Mouse (Mus musculus) urinary bladder, postnatal 14 days (tissue): Measurements from ENCODE around the gene Rnf215.
A peak's percentile ranks its signal among the peaks of the same experiment; 100 is the strongest.
"Not testable (repeated sequence)": the region's sequence is repeated elsewhere in the genome, so short reads cannot be mapped to it uniquely, and the experiment has no call there.

Experiments
- DNase-seq: peaks from one replicate; pipeline ENCODE4 v3.0.0; 2021; ENCODE audit warnings: low spot score

Rnf215 gene

DNA sequence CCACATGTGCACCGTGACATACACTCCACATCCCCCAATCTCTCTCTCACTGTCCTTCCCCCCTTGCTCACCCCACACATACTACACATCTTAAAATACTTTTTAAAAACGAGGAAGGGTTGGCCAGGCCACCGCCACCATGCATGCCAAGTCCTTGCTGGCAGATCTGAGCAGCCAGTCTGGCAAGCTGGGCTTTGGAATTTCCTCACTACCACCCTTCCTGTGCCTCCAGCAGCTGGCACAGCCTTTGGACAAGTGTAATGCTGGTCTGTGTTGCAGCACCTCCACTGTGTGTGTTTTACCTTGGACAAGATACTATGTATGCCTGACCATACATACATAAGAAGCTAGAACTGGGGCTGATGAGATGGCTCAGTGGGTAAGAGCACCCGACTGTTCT is 21.5 kb upstream of the Rnf215 start:
- DNase-seq = no peak

DNA sequence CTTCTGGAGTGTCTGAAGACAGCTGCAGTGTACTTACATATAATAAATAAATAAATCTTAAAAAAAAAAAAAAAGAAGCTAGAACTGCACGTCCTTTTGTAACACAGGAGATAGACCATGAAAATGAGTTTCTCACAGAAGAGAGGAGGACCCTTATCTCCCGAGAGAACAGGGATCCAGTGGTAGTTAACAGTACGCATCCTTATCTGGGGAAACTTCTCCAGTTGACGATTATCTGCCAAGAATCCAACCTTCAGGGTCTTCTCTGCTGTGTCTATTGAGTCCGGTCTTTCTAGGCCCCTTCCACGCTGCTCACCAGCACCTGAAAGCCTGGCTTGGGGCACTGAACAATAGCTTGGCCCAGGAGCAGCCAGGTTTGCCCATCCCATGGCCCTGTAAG is 21.0 kb upstream of the Rnf215 start:
- DNase-seq = no peak

DNA sequence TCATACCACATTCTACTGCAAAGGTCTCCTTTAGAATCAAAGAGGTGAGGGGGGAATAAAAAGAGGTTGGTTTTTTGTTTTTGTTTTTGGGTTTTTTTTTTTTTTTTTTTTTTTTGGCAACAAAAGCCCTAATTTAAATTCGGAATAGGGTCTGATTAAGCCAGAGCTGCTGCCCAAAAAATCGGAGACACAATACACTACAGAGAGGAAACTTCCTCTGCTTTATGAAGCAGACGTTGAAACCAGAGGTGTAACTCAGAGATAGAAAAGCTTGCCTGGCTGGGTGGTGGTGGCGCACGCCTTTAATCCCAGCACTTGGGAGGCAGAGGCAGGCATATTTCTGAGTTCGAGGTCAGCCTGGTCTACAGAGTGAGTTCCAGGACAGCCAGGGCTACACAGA is 20.5 kb upstream of the Rnf215 start:
- DNase-seq = not testable (repeated sequence)

DNA sequence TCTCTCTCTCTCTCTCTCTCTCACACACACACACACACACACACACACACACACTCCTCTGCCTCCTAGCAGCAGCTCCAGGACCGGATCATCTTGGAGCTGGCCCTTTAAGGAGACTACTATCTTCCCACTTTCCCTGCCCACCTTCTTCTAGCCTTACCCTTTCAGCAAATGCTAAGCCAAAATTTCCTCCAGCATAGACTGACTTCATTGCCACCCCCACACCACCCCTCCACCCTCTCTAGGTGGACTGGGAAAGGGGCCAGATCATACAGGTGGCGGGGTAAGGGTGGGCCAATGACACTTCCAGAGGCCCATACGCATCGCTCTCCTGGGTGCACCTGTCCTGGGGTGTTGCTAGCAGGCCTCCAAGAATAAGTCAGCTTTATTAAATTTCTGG is 19.6 kb upstream of the Rnf215 start:
- no peak for DNase-seq

DNA sequence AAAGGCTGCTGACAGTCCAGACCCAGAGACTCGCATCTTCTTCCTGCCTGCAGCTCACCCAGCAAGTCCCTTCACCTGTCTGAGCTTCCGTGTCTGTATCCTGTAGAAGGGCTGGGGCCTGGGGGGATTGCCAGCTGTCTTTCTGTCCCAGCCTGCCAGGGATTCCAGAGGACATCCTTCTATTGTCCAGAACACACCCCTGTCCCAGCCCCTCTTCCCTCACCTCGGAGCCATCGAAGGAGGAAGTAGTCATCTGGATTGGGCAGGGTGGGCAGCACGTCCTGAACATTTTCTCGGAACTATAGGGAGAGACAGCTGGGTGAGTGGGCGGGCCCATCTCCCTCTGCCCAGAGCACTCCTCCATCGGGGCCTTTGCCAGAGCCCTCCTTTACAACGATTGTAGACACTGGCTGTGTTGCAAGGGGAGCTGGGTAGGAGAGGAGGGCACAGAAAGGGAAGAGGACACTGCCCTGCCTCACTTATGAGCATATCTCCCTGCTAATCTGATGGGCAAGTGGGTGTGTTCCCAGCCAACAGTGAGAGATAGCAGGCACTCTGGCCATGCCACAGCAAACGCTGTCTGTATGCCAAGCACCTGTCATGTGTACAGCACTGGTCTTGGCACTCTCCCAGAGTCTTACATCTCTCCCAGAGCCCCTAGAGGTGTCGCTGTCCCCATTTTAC is 18.4 kb upstream of the Rnf215 start:
- DNase-seq = no peak

DNA sequence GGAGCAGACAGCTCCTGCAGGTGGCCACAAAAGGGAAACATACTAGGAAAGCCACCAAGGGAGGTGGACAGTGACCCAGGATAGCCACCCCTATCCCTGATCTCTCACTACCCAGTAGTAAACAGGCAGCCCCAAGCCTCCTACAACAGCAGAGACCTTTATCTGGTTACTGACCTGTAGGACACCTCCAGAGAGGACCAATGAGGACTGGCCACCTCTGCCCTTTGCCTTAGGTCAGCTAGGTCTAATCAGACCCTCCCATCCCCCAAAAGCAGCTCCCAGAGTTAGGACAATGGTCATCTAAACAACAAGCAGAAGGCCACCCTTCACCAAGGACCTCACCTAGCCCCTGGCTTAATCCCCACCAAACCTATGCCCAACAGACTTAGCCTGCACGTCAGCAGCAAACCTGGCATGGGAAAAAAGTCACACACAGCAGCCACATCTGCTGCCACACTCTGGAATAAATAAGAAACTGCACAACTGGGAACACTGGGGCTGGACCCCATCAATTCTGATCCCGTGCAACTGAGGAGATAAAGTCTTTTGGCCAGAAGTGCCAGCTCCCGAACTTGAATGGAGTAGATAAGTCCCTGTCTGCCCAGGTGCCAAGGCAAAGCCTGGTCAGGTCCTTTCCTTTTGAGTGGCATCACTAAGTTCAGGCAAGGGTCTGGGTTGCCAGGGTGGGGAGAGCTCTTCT is 17.5 kb upstream of the Rnf215 start:
- DNase-seq = no peak

DNA sequence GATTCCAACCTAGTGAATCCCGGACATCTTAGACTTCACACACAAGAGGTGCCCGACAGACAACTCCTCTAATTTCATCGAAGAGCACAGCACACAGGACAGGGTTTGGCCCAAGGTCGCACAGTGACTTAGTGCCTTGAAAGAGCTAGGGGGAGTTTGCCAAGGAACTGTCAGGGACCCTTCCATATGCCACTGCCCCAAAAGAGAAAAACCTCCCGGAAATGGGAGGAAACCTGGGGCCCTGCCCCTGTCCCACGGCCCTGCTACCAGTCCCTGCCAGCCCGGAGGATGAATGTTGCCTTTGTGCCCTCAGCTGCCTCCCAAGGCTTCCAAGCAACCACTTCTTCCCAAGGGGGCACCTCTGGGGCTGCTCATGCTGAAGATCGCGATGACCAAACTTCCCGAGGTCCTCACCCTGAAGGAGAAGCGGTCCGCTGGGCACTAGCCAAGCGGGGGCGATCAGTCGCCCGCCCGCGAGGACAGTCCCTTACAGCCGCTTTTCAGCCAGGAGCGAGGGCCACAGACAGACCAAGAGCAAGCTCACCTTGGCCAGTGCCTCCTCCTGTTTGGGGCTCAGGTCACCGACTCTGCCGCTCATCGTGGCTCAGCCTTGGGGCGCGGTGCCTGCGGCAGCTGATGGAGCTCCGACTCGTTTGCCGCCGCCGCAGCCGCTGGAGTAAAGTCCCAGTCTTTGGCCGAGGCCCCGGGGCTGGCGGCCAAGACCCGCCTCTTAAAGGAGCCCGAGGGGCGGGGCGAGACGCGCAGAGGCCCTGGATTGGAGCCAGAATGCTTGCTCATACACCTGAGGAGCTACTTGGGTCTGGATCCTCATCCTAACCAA is 16.7 kb upstream of the Rnf215 start:
- DNase-seq = peak; percentile 84

DNA sequence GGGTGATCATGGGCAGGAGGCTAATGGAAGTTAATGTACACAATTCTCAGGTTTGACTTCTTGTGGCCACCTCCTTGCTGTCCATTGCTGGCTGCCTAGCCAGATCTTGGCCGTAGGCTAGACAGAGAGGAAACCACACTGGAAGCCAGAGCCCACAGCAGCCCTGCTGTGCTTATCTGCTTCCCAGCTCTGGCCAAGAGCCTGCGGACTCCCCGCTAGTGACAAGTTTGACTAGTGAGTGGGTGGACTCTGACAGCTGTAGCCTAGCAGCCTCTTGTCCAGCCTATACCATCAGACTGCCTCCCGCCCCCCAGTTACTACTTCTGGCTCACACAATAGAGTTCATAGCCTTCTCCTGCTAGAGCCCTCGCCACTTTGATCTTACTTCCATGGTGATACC is 15.4 kb upstream of the Rnf215 start:
- DNase-seq = no peak

DNA sequence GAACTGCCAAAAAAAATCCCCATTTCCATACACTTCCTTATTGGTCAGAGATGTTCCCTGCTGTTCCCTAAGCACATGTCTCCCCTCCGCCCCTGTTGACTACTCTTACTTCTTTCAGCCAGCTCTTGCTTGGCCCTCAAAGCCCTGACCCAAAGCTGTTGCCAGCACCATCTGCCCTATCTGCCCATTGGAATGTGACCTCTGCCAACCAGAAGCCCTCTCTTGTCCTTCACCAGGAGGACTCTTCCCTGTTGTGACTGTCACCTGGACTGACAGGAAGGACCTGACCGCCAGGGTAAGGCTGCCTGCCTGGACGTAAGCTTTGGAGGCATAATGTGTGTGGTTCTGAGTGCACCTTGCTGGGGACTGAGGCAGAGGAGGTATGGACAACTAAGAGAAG is 13.3 kb upstream of the Rnf215 start:
- no peak for DNase-seq

DNA sequence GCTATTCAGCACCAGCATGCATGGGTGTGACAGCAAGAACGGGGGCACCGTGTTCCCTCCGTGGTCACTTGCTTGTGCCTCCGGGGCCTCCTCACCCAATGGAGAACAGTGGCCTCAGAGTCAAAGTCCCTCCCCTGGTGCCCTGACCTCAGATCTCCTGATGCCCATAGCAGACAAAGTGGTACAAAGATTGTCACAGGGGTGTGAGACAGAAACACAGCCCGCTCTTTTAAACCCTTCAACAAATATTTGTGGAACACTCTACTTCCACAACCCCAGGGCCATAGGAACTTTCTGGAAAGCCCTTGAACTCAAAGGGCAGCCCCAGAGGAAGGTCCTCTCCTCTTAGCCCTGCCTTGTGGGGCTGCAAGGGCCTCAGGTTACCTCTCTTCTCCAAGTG is 12.8 kb upstream of the Rnf215 start:
- DNase-seq = no peak

DNA sequence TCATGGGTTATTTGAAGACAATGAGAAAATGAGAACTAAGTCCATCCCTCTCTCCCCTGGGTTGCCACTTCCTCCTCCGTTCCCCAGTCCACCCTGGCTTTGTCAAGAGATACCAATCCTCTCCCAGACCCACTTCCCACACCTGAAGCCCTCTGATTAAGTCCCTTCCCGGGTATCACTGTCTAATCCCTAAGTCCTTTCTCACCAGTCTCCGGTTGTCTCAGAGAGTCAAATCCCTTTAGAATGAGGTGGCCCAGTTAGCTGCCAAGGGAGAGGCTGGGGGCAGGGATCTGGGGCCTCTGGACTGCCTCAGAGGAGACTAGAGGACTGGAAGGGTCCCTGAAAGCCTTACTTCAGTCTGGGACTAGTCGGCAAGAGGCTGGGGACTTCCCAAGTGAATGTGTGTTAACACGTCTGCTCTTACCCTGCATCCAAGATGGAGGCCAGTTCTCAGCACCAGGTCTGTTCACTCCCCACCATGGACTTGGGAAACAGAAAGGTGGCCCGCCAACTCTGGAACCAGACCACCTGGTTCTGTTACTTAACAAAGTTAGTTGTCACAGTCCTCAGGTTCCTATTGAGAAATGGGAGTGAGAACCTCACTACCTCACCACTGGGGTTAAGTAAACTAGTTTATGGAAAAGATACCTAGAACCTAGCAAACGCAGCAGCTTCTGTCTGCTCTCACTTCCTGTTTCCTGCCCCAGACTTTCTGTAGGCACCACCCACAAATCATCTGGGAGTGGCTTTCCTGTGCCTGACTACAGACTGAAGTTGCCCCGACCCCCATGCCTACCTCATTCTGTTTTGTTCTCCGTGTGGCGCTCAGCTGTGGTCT is 12.0 kb upstream of the Rnf215 start, which contains the start of gene Sec14l2:
Sec14l2 (minus strand) TSS at position 674 of the 838 bp plus-strand sequence.
- DNase-seq = no peak

DNA sequence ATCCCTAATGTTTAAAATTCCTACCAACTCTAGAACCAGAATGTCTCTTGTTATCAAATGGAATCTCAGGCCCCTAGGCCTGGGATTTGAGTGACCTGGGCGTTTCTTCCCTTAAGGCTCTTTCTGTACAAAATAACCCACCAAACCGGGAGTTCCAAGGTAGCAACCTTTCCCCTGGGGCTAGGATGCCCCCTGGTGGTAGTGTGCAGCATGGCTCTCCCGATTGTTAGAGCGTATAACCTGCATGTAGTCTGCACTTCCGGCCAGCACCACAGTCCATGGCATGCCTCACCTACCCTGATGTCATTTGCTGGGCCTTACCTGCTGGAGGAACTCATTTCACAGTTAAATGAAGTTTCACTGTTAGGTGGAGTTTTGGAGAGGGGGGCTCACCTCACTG is 11.1 kb upstream of the Rnf215 start:
- DNase-seq = peak; percentile 49

DNA sequence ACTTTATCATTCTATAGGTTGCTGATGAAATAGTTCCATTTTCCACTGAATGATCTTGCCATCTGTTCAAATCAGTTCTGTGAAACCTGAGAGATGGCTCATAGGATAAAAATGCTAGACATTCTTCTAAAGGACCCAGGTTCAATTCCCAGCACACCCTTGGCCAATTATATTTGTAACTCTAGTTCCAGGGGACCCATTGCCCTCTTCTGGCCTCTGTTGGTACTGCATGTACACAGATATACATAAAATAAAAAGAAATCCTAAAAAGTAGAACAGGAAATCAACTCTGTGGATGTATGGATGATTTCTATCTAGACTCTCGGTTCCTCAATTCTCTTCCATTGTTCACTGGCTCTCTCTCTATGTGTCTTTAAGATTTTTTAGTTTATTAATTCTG is 7.9 kb upstream of the Rnf215 start:
- no peak for DNase-seq

DNA sequence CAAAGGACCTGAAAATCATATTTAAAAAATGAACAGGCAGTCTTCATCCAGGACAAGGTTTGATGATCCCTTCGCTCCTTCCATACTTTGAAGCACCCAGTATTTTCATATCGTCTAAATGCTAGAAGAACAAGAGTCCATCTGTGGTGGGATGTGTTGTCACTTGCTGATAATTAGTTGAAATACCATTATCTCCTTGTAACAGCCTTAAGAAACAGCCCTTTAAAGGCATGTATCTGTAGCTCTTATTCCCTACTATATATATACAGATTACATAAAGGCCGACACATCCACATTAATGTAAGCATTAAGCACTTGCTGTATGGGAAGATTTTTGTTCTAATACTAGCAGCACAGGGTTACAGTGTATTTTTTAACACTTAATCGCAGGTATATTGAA is 6.5 kb upstream of the Rnf215 start:
- DNase-seq = not testable (repeated sequence)

DNA sequence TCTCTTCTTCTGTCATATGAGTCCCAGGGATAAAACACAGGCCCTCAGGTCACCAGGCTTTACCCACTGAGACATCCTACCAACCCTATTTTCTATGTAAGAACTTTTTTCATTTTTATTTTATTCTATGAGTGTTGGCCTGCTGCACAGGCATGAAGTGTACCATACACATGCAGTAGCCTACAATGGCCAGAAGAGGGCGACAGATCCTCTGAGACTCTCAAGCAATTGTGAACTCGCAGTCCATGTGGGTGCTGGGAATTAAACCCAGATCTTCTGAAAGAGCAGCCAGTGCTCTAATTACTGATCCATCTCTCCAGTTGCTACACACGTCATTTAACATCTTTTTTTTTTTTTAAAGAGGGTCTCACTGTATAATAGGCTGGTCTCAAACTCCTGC is 1.6 kb upstream of the Rnf215 start:
- DNase-seq = no peak

DNA sequence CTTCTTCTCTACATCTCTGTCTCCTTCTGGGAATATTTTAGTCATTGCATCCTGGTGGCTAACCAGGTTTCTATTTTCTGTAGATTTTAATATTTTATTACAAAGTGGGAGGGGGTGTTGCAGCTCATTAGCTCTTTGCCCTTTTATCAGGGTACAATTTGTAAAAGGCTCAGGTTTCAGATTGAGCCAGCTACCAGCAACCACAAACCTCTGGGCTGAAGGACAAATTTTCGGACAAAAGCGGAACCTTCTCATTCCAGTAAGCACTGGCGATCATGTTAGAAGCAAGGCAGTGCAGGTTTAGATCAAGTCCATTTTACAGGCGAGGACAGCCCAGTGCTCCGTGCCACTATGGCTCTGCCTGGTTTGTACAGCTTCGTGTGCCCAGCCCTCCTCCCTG is 602 bp upstream of the Rnf215 start:
- no peak for DNase-seq

DNA sequence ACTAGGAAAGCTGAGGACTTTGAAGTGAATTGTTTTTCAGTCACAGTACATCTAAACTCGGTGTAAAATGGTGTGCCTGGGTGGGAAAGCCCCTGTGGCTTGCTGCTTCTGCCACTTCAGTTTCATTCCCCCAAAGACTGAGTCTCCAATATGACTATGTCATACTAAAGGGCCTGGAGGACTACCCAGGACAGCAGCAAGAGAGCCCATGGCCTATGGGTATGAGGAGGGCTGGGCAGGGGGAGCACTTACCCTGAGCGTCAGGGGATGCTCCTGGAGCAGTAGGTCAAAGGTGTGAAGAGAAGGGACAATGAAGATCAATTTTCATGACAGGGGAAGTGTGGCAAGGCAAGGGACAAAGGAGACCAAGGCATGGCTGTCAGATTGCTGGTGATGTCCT is 4.0 kb downstream of the Rnf215 start:
- no peak for DNase-seq

DNA sequence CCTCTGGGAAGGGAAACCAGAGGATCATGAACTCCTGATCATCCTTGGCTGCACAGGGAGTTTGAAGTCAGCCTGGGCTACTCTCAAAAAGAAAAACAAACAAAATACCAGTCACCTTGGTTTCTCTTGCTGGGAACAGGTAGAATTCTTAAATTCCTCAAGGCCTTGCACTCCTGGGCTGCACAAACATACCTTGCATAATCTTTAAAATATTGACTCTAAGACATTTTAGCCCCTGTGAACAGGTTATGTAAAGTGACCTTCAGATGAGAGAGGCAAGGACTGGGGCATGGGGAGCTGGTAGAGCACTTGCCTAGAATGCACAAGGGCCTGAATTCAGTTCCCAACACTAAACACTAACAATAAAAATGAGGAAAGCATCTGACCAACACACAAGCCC is 6.5 kb downstream of the Rnf215 start:
- DNase-seq = no peak

DNA sequence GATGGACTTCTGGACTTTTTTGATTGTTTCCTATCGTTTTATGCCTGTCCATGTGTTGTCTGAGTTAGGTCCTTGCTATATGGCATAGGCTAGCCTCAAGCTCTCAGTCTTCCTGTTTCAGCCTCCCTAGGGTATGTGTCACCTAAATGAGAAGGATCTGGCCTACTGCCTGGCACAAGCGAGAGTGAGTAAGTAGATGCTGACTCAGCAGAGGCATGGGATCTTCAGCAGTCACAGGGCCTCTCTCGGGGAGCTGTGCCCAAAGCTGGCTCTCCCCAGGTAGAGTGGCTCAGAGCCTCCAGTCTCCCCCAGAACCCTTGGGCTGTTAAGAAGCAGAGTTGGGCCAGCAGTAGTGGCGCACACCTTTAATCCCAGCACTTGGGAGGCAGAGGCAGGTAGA is 7.3 kb downstream of the Rnf215 start:
- DNase-seq = no peak

DNA sequence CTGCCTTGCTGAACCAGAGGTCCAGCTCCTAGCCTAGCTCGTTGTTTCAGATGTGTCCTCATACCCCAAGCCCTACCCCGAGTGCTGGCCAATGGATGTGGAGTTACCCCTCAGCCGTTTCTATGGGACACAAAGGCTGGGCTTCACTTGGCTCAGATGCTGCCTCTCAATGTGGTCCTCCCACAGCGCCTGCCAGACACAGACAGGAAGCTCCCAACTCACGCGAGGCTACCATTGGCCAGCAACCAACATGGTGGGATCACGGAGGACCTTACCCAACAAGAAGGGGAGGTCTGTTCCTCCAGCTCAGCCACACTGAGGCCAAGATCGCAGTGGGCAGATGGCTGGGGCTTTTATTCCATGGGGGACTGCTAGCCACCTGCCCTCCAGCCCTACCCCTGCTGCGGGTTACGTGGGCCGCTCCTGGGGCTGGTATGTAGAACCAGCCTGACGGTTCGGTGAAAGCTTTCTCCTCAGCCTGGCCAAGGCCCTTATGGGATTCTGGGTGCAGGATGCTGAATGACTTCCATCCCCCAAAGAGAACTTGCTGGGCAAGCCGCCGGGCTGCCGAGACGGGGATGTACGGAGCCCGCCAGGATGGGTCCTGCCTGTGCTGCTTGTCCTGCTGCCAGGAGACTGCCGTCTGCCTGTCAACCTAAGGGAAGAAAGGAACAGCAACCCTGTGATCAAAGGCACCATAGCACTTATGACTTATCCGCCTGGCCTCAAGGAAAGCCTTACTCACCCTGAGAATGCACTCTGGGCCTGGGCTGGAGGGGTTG is 8.5 kb downstream of the Rnf215 start:
- no peak for DNase-seq

DNA sequence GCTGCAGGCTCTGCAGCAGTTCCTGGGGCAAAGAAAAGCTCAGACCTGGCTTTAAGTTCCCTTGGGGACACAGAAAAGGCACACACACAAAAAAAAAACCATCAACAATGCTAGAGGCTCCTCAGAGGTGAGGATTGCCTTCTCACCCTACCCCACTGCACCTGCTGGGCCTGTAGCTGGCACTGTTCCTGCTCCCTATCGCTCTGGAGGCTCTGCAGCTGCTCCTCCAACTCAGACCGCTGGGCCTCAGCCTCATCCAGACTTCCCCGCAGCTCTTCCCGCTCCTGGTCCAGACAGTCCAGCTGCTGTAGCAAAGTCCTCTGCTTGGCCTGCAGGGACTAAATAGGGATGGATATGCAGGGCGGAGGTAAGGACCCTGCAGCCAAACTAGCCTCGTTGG is 11.4 kb downstream of the Rnf215 start:
- no peak for DNase-seq
